Mouse (Mus musculus) urinary bladder, adult 18-20 months (tissue): ENCODE results near the gene Nudt2.
A peak's percentile ranks its signal among the peaks of the same experiment; 100 is the strongest.

Source experiments
- DNase-seq, 2 experiments: peaks; one replicate each; pipeline ENCODE4 v3.0.0; 2022; ENCODE audit warnings: low spot score in 2 of 2, mixed read lengths in 2 of 2

Nudt2 gene

DNA sequence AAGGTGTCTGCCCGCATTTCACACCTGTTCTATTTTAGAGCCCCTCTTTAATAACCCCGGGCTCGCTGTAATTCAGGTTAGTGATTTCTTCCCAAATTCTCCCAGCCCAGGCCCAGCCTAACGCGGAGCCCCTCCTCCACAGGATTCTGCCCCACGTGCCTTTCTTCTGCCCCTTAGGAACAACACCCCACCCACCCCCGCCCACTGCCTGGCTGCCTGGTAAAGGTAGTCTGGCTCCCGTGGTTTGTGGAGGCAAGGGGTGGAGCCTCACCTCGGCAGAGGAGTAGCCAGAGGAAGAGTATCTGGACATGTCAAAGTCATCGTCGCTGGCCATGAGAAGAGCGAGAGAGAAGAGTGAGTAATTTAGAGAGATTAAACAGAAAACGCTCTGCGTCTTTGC is 55.7 kb downstream of the Nudt2 start:
- DNase-seq, result no peak

DNA sequence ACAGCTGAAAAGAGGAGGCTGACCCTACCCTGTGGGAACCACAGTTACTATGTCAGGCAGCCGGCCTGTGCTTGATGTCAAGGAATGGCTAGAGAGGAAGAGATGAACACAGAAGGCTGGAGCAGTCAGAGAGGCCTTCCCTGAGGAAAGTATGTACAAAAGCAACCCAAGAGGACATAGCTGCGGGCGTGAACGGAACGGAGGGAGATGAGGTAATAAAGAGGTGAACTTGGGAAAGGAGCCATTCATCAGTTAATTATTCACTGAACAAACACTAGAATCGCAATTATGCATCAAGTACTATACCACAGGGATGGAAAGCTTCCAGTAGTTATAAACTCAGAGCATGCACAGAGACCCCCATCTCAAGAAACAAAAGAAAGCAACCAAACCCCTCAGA is 57.2 kb downstream of the Nudt2 start:
- DNase-seq, result no peak

DNA sequence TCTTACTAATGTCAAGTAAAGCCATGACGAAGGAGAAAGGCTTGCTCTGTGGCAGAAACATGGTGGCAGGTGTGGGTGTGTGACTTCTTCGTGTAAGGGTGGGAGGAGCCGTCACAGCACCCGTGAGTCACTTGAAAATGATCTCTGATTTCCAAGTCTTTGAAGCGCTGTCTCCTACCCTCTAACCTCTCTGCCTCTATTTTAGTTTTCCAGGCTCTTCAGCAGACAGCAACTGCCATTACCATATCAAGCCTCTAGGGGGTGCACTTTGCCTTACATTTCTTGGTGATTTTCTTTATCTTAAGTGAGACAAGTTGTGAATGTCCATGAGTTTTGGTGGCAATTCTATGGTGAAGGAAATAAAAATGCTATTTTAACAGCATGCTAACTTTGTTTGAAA is 57.8 kb downstream of the Nudt2 start:
- DNase-seq, result peak in 1 of 2 experiments; percentile 17

DNA sequence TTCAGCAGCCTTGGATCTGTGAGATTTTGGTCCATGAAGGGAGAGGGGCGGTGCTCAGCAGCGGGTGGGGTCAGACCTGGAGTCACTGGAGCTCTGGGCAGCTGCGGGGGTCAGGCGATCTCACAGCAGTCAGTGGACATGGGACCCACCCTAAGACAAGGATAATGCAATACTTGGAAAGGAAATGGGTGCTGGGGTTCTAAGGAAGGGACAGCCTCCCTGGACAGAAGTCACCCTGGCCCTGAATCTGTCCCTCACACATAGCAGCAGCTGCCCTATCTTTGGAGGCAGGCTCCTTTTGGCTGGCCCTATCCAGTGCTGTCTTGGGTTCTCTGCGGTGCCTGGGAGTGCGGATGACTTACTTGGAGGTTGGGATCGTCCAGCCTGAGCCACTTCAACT is 58.9 kb downstream of the Nudt2 start:
- DNase-seq, result no peak

DNA sequence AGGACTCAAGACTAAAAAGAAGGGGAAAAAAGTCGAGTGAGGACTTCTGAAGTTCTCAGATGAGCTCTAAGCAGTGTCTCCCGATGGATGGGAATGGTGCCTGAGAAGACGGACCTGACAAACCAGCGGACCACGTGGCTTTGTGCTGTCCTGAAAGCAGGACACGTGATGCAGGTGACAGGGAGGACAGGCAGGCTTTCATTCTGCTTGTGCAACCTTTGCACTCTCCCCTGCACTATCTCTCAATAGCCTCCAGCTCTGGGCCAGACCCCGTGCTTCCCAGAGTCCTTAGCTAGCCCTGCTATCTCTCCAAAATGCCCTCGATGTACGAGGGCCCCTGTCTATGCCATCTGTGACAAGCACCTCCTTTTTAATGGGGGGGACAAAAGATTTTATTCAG is 59.9 kb downstream of the Nudt2 start:
- no peak for DNase-seq

DNA sequence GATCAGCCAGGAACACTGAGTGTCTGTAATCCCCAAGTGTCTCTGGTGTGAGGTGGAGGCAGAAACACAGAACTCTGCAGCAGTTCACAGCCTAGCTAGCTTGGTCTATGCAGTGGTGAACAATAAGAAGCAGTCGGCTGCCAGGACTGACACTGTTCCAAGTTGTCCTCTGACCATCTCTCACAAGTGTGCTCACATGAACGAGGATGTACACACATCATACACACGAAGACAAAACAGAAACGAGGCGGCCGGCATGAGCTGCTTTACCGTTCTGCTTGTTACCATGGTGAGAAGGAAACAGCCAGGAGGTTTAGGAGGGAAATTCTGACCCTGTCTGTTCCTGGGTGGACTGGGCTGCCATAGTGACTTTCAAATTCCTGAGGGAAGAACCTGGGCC is 61.6 kb downstream of the Nudt2 start:
- DNase-seq, result no peak

DNA sequence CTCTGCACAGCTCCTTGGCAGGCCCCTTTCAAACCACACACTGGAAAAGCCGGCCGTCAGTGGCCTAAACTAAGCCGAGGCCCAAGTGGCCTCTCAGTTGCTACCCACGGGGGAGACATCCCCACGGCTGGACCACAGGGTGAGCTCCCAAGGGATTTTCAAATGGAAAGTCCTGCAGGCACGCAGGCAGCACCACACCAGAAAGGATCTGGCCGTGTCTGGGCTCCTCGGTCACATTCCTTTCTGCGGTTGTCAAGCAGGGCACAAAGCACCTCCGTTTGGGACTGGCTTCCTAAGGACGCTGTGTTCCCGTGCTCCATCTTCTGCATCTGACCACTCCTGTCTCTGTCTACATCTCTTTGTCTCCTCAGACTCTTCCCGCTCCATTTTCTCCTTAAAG is 62.1 kb downstream of the Nudt2 start:
- no peak for DNase-seq

DNA sequence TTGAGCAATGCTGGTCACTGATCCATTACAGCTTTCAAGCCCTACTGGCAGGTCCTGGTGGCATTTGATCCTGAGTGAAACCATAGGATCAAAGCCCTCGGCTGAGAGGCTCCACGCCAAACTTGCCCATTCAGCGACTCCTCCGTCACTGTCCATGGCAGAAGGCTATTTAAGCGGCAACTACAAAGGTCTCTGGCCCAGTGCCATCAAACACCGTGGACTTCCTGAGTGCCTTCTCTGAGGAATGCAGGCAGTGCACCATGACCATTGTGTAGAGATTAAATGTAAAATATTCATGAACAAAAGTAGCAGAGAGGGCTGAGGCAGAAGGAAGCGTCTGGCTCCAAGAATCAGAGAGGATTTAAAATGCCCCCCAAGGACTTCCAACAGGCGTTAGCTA is 63.0 kb downstream of the Nudt2 start:
- no peak for DNase-seq
